Mouse (Mus musculus) monocyte, adult 2 months (primary cell): ENCODE data around the gene Fads6.

Source experiments
- DNase-seq, 2 experiments: peaks; one replicate each; pipeline ENCODE4 v3.0.0; 2022; ENCODE audit warnings: low spot score in 2 of 2, low read depth in 1 of 2

Gene Fads6

DNA sequence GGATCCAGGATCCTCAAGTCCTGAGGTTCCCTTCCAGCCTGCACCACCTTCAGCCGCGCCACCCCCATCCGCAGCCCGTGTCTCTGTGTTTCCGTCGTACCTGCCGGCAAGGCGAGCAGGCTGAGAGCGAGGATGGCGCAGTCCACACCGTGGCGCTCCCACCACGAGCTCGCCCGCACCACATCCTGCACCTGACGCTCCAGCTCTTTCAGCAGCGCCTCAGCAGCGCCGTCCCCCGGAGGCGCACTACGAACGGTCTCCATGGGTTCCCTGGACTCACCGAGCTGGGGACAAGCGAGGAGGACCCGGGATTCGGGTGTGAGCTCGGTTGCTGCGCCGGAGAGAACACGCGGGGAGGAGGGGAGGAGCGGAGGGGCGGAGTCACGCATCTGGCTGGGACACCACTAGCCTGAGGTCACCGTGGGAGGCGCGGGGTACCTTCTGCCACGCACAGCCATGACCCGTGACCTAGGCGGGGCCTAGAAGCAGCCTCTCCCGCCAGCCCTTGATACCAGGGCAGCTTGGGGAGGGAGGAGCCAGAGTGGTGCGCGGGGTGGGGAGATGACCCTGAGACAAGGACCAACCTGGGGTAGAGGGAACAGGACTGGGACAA lies at the start of gene Fads6:
Gene Fads6 (minus strand): TSS at position 450 of the 613 bp plus-strand sequence.
- DNase-seq: no peak

DNA sequence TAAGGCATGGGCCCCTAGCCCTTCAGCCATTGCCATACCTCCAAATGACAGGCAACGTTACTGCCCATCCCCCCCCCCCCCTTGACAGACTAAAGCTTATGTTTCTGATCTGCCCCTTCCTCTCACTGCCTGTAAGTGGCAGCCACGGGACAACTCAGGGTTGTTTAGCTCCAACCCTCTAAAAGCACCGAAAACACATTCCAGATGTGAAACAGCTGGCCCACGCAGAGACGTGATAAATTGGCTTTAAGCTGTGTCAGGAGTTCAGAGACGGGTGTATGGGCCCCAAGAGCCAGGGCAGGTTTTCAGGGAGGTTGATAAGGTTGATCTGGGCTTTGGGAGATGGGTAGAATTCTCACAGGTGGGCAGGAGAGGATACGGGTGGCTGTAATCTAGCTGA lies 48.1 kb upstream of the Fads6 start:
- no peak for DNase-seq

DNA sequence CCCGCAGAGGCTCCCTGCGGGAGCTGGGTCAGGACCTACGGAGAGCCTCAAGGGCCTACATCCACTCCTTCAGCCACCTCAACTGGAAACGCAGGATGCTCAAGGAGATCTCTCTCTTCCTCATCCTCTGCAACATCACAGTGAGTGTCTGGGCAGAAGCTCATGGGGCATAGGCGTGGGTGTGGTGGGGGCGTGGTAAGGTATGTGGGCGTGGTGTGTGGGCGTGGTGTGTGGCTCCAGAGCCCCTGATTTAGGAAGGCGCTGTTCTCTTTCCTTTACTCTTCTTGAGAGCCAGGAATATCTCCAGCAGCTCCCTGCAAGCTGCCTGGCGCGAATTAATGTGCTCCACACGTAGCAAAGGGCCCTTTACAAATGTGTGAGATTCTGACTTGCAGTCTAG lies 47.5 kb upstream of the Fads6 start:
- DNase-seq: no peak

DNA sequence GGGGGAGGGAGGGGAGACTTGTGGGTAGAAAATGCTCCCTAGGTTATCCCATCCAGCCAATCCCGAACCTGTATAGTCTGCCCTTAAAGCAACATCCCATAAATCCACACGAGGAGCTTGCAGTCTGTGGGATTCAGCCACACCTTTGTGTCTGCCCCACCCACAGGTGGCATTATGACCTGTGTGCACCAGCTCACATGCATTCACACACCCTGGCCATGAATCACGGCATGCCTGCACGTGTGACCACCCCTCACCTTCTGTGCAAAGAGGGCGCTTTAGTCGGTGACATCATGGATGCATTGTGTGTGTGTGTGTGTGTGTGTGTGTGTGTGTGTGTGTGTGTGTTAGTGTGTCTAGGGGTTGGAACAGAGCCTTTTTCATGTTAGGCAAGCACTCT lies 44.4 kb upstream of the Fads6 start:
- no peak for DNase-seq

DNA sequence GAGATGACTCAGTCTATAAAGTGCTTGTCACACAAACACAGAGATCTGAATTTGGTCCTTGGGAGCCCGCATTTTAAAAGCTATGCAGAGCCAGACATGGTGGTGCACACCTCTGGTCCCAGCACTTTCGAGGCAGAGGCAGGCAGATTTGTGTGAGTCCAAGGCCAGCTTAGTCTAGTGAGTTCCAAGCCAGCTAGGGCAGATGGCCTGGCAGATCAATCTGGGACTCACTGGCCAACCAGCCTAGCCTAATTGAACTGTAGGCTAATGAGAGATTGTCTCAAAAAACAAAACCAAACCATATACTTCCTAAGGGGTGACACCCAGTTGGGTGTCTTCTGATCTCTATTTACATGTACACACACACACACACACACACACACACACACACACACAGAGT lies 43.8 kb upstream of the Fads6 start:
- no peak for DNase-seq

DNA sequence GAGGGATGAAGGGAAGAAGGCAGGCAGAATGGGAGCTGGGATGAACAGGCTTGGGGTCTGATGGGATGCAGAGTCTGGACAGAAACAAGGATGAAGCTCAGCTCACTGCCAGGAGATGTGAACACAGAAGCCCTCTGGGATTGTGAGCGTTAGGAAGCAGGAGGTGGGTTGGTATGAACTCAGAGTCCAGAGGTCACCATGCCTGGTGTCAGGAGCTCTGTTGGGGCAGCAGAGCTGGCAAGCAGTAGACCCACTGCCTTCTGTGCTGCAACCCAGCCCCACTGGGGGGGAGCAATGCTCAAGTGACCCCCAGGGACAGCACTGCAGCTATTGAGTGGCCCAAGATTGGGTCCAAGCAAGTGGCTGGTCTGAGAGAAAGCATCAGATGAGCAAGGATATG lies 40.4 kb upstream of the Fads6 start:
- DNase-seq: no peak

DNA sequence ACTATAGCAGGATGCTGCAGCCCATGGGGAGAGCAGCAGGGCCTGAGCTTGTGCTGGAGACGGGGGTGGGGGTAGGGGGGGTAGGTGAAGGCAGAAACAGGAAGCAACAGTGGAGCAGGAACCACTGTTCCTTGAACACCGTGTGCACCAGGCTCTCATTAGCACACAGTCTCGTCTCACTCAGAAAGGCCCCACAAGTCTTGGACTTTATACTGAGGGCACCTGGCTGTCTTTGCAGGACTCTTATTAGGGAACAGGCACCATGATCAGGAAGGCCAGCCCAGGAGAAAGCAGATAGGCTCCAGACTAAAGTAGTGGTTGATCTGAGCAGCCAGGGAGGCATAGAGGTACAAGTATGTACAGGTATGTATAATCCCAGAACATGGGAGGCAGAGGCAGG lies 39.9 kb upstream of the Fads6 start:
- DNase-seq: no peak

- DNase-seq: no peak
These were observed 38.7 kb upstream of the Fads6 start for GRCm38 (mm10) chr11:115336115-115336514.

- no peak for DNase-seq
These were observed 37.8 kb upstream of the Fads6 start for GRCm38 (mm10) chr11:115335223-115335622.

DNA sequence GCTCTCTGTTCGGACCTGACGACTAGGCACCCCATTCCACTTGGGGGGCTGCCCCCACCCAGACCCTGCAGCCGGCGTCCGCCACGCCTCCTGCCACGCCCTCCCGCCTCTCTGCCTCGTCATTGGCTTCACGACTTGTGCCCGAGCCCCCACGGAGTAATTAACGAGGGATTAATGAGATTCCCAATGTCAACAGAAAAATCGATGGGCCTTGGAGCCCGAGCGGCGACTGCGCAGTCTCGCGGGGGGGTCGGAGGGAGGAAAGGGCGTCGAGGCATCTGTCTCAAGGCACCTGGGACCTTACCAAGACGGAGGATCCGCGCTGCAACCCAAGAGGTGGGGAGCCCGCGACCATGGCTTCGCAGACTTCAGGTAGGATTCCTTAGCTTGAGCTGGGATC lies 37.1 kb upstream of the Fads6 start, which contains the start of gene Otop3:
Gene Otop3 (plus strand): TSS at position 201 of the 400 bp plus-strand sequence.
- no peak for DNase-seq

DNA sequence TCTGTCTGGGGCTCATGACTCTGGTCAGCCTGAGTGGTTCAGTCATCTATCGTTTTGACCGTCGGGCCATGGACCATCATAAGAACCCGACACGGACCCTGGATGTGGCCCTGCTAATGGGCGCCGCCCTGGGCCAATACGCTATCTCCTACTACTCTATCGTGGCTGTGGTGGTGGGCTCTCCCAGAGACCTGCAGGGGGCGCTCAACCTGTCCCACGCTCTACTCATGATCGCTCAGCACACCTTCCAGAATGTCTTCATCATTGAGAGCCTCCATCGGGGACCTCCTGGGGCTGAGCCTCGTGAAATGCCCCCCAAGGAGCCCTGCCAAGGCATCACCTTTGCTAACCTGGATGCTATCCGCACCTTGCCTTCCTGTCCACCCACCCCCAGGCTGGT lies 31.9 kb upstream of the Fads6 start:
- DNase-seq: no peak

GRCm38 (mm10) chr11:115326730-115327129 lies 29.3 kb upstream of the Fads6 start:
- DNase-seq: no peak

DNA sequence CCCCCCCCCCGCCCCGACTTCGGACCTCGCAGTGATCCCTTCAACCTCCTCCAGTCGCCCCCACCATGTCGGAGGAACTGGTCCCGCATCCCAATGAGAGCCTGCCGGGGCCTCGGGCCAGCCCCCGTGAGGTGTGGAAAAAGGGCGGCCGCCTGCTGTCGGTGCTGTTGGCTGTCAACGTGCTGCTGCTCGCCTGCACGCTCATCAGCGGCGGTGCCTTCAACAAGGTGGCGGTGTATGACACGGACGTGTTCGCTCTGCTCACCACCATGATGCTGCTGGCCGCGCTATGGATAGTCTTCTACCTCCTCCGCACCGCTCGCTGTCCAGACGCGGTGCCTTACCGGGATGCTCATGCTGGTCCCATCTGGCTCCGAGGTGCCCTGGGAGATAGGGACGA lies 25.9 kb upstream of the Fads6 start:
- no peak for DNase-seq

- DNase-seq: no peak
These were observed 24.6 kb upstream of the Fads6 start, which contains the start of gene Ush1g for GRCm38 (mm10) chr11:115321906-115322693. Gene Ush1g (minus strand): TSS chr11:115322041.

DNA sequence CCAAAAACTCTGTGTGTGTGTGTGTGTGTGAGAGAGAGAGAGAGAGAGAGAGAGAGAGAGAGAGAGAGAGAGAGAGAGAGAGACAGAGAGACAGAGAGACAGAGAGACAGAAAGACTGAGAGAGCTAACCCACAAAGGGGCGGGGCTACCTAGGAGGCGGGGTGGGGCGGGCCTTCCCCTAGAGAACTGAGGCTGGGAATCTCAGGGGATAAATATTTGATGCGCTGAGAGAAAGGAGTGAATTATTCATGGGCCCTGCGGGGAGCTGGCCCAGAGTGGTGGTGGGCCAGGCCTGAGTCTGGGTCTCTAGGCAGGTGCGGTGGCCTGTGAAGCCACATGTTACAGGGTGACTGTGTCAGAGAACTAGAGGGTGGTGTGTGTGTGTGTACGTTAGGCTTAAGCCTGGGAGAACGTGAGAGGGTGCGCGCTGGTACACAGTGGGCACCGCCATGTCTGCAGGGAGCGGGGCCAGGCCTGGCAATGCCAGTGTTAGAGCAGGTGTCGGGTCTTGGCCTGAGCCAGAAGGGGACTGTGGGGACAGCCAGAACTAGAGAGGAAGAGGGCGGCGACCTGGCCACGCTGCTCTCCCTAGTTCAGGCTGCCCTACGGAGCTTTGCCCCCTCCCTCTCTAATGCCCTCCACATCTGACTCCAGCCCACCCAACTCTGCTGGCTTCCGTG lies 22.4 kb upstream of the Fads6 start:
- no peak for DNase-seq

DNA sequence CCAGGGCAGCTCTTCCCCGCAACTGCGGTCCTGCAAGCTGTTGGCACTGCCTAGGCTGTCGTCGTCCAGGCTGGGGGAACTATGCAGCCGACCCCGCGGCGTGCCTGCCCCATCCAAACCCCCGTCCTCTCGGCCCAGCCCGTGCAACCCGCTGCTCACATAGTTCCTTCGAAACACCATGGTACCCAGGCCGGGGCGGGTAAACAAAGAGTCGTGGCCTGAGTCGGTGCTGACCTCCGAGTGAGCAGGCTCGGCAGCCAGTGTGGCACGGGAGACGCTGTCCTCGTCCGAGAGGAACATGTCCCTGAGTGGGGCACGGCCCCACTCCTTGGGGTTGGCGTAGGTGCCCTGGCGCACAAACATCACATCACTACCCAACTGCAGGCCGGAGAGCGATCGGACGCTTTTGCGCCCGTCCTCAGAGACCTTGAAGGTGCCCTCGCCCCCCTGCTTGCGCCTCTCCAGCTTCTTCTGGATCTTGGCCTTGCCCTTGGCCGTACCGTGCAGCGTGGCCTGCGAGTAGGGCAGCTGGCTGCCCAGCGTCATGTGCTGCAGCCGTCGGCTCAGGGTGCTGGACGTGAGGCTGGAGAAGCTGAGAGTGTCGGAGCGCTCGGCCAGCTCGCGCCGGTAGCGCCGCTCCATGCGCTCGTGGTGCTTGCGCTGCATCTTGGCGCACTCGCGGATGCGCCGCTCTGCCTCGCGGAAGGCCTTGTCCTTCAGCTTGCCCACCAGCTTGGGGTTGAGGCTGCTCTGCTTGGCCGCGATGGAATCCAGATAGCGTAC lies 21.0 kb upstream of the Fads6 start:
- DNase-seq: no peak

- no peak for DNase-seq
These were observed 19.7 kb upstream of the Fads6 start for GRCm38 (mm10) chr11:115317204-115317603.

DNA sequence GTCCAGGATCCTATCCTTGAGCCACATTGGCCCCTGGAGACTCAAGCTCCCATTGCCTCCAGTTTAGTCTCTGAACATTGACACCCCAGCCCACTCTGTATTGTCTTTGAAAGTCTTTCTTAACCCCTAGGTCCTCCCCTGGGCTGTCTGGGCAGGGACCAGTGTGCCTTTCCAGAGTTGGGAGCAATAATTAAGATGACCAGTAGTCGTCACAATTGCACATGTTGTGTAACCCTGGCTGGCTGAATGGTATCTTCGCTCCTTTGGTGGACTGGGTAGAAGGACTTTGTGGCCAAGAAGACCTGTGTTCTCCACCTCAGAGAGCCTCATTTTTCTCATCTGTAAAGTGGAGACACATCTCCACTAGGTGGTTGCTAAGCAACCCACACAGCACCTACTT lies 16.8 kb upstream of the Fads6 start:
- no peak for DNase-seq

- DNase-seq: no peak
These were observed 11.3 kb upstream of the Fads6 start for GRCm38 (mm10) chr11:115308781-115309180.

- no peak for DNase-seq
These were observed 9.4 kb upstream of the Fads6 start, which contains the start of gene Otop2 for GRCm38 (mm10) chr11:115306863-115307262. Gene Otop2 (plus strand): TSS chr11:115307163.

DNA sequence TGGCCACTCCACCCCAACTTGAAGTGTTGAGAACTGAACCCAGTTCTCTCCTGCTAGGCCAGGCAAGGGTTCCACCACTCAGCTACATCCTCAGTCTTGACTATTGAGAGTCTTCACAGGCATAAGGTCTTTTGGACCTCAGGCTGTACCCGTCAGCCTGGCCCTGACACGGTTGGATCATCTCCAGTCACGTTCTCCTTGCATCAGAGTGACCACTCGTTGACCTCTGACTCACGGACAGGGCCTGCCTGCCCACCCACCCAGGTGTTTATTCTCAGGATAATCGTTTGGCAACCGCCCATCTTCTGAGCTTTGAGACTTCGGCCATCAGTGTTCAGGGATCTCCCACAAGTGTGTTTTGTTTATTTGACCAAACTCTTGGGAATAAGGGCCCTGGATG lies 5.7 kb upstream of the Fads6 start:
- DNase-seq: no peak
